Mouse (Mus musculus) adrenal gland, postnatal 10 days (tissue): ENCODE measurements around the gene Trpt1. TPM values are rescaled to one million over a fixed set of nuclear protein-coding genes. Genes with fewer than 3 reads are reported as not detected.

ENCODE experiments used
- DNase-seq: peaks from one replicate; pipeline ENCODE4 v3.0.0; 2021; ENCODE audit warnings: mixed read lengths
- total RNA-seq, 2 experiments: library from RNA; stranded (reverse); gene quantifications; 2 replicates each; pipeline ENCODE4 v1.2.3; 2021

The Trpt1 gene
- total RNA-seq, 2 experiments from 2014 or later: 13.3 to 21.3 TPM

DNA sequence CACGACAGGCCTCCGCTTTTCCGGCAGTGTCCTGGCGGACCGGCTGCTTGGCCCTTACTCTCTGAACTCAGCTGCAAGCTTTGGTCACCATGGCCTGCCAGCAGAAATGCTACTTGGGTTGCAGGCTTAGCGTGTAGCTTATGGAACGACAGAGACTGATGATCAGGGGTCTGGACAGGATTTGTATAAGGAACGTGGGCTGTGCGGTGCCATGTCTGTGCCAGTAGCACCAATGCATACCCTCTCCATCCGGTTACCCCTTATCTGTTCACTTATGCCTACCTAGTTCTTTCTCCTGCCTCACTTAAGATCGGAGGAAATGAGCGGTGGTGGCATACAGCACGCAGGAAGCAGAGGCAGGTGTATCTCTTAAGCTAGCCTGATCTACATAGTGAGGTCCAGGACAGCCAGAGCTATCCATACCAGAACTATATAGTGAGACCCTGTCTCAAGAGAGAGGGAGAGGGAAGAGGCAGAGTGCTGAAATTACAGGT is 44.8 kb downstream of the Trpt1 start:
- DNase-seq: no peak

DNA sequence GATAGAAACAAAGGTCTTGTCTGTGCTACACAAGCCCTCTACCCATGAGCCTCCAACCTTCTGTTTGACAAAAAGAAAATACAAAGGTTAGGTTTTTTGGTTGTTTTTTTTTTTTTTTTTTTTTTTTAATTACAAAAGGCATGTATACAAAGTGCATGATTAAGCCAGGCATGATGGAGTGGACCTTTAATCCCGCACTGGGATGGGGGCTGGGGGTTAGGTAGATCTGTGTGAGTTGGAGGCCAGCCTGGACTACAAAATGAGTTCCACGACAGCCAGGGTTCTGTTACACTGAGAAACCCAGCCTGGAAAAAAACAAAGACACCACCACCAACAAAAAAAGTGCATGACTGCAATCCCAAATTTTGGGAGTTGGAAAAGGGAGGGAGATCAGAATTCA is 45.2 kb downstream of the Trpt1 start:
- DNase-seq: no peak

DNA sequence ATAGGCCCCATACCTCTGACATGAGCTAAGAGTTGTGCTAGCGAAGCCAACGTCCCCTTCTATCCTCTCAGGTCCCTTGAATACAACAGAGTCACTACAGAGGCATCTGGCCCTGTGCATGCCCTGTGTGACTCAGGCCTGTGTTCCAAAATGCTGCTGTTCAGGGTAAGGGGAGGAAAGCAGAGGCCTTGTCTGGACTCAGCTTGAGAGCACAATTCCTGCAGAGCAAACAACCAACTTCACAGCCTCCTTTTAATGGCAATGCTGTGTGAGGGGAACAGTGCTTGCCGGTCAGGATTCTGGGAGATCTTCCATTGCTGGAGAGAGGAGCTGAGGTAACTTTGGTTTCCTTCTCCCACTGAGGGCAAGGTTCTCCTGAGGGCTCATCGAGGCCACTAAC is 48.3 kb downstream of the Trpt1 start:
- DNase-seq: no peak

DNA sequence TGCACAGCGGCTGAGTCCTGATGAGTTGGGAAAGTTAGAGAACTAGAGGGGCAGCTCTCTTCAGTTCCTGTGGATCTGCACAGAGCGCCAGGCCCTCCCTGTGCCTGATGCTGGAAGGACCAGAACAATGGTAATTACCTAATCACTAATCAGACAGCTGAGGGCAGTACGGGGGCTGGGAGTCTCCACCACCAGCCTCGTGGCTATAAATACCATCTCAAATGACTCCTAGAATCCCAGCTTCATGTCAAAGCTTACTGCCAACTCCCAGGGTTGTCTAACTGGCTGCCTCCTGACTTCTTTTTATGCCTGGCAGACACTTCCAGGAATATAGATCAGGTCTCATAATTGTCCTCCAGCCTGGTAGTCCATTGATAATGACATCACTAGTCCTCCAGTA is 48.8 kb downstream of the Trpt1 start:
- DNase-seq: no peak

Other genes with a start within 250 kb of the Trpt1 start
- gene Rps6ka4, start 155.5 kb upstream of the Trpt1 start, total RNA-seq: 10 to 100 TPM; 21.5 to 27.5 TPM
- gene Ccdc88b, start 137.9 kb upstream of the Trpt1 start, total RNA-seq: 1 to 10 TPM; 4.1 TPM
- 10 to 100 TPM; 53.9 to 70.4 TPM for gene Trmt112, start 86.4 kb upstream of the Trpt1 start, total RNA-seq
- 100 to 1,000 TPM; 417 to 451 TPM for gene Prdx5, start 86.0 kb upstream of the Trpt1 start, total RNA-seq
- 10 to 100 TPM; 71.0 to 97.4 TPM for gene Esrra, start 74.3 kb upstream of the Trpt1 start, total RNA-seq
- 1 to 10 TPM; 1.2 to 1.7 TPM for gene Catsperz, start 70.8 kb upstream of the Trpt1 start, total RNA-seq
- gene Kcnk4, start 61.6 kb upstream of the Trpt1 start, total RNA-seq: under 1 TPM; 0.30 to 0.73 TPM
- gene Bad, start 54.3 kb upstream of the Trpt1 start, total RNA-seq: 10 to 100 TPM; 42.0 to 51.8 TPM
- gene Gpr137, start 53.7 kb upstream of the Trpt1 start, total RNA-seq: 10 to 100 TPM; 33.8 to 42.3 TPM
- 100 to 1,000 TPM; 289 to 333 TPM for gene Ppp1r14b, start 21.2 kb upstream of the Trpt1 start, total RNA-seq
- gene Plcb3, start 19.7 kb upstream of the Trpt1 start, total RNA-seq: 10 to 100 TPM; 45.7 to 63.5 TPM
- gene Fkbp2, start 15.6 kb upstream of the Trpt1 start, total RNA-seq: 10 to 100 TPM; 70.7 to 71.4 TPM
- 100 to 1,000 TPM; 110 to 139 TPM for gene Vegfb, start 8.5 kb upstream of the Trpt1 start, total RNA-seq
- gene Dnajc4, start 3.6 kb upstream of the Trpt1 start, total RNA-seq: 10 to 100 TPM; 46.0 to 58.5 TPM
- 10 to 100 TPM; 29.4 to 34.1 TPM for gene Nudt22, start within 50 bp of the Trpt1 start, total RNA-seq
- gene Fermt3, start 23.3 kb downstream of the Trpt1 start, total RNA-seq: 10 to 100 TPM in 1 of 2 experiments, 1 to 10 TPM in 1; 9.8 to 10.1 TPM
- gene Stip1, start 43.8 kb downstream of the Trpt1 start, total RNA-seq: 100 to 1,000 TPM; 101 to 107 TPM
- gene Macrod1, start 60.7 kb downstream of the Trpt1 start, total RNA-seq: 100 to 1,000 TPM; 134 to 155 TPM
- gene Flrt1, start 109.6 kb downstream of the Trpt1 start, total RNA-seq: 1 to 10 TPM; 1.1 to 2.0 TPM
- 100 to 1,000 TPM; 104 to 105 TPM for gene Otub1, start 210.2 kb downstream of the Trpt1 start, total RNA-seq
- 1,000 to 10,000 TPM; 1,477 to 1,649 TPM for gene Cox8a, start 221.5 kb downstream of the Trpt1 start, total RNA-seq
- 10 to 100 TPM; 27.2 to 38.8 TPM for gene Naa40, start 245.1 kb downstream of the Trpt1 start, total RNA-seq